Mouse (Mus musculus) MEL (cell line): ENCODE results near the gene Grip2.

ENCODE experiments used
- BHLHE40 ChIP-seq: IDR thresholded peaks from 2 replicates; pipeline ENCODE4 v1.6.1; 2012; ENCODE audit warnings: low read depth, mild to moderate bottlenecking, inconsistent platforms, low read length, improper control_type of control experiment, borderline replicate concordance
- CTCF ChIP-seq, 3 experiments: IDR thresholded peaks in 2 of 3; conservative IDR thresholded peaks in 1 of 3; 2 replicates each; pipeline ENCODE4 v1.5.1; 2011 to 2012; ENCODE audit warnings: low read length in 3 of 3, low read depth in 2 of 3, mild to moderate bottlenecking in 2 of 3, improper control_type of control experiment in 1 of 3, inconsistent platforms in 1 of 3, mixed read lengths in 1 of 3, moderate library complexity in 1 of 3; ENCODE audit not compliant: control insufficient read depth in 1 of 3, insufficient read depth in 1 of 3, poor library complexity in 1 of 3, severe bottlenecking in 1 of 3
- ELF1 ChIP-seq: IDR thresholded peaks from 2 replicates; pipeline ENCODE4 v1.6.1; 2014; ENCODE audit warnings: low read depth, mild to moderate bottlenecking, inconsistent platforms, low read length, improper control_type of control experiment, moderate library complexity
- EP300 ChIP-seq, 2 experiments: IDR thresholded peaks; 2 replicates each; pipeline ENCODE4 v1.6.1; 2011; ENCODE audit warnings: improper control_type of control experiment in 2 of 2, low read length in 2 of 2, low read depth in 1 of 2, mild to moderate bottlenecking in 1 of 2
- GATA1 ChIP-seq: IDR thresholded peaks from 2 replicates; pipeline ENCODE4 v1.6.1; 2011; ENCODE audit warnings: low read depth, low read length, improper control_type of control experiment
- MAX ChIP-seq: IDR thresholded peaks from 2 replicates; pipeline ENCODE4 v1.6.1; 2011; ENCODE audit warnings: low read length, improper control_type of control experiment
- MYB ChIP-seq: IDR thresholded peaks from 2 replicates; pipeline ENCODE4 v1.6.1; 2011; ENCODE audit warnings: mild to moderate bottlenecking, low read depth, low read length, improper control_type of control experiment
- POLR2A ChIP-seq, 2 experiments: IDR thresholded peaks; 2 replicates each; pipeline ENCODE4 v1.6.1; 2011 to 2012; ENCODE audit warnings: low read length in 2 of 2, mild to moderate bottlenecking in 2 of 2, control low read depth in 1 of 2, improper control_type of control experiment in 1 of 2, low read depth in 1 of 2, moderate library complexity in 1 of 2; ENCODE audit not compliant: control insufficient read depth in 1 of 2, insufficient read depth in 1 of 2, poor library complexity in 1 of 2
- TAL1 ChIP-seq: IDR thresholded peaks from 2 replicates; pipeline ENCODE4 v1.6.1; 2012; ENCODE audit warnings: mild to moderate bottlenecking, inconsistent platforms, low read length, moderate library complexity, mixed read lengths
- USF1 ChIP-seq: IDR thresholded peaks from 2 replicates; pipeline ENCODE4 v1.6.1; 2014; ENCODE audit warnings: low read depth, mild to moderate bottlenecking, inconsistent platforms, low read length, improper control_type of control experiment, moderate library complexity
- ZKSCAN1 ChIP-seq: IDR thresholded peaks from 2 replicates; pipeline ENCODE4 v1.6.1; 2012; ENCODE audit warnings: low read depth, mild to moderate bottlenecking, inconsistent platforms, low read length, improper control_type of control experiment, moderate library complexity

- TF ChIP-seq CTCF (IDR thresholded peaks at IDR 0.05 in 2 of 3, conservative IDR thresholded peaks at IDR 0.05 in 1 of 3; ENCODE audit: control insufficient read depth in 1 of 3, insufficient read depth in 1 of 3, low read depth in 2 of 3, low read length in 3 of 3, poor library complexity in 1 of 3, severe bottlenecking in 1 of 3) (no peak), MAX (no peak), POLR2A (IDR thresholded peaks at IDR 0.05; ENCODE audit: control insufficient read depth in 1 of 2, insufficient read depth in 1 of 2, low read depth in 1 of 2, low read length in 2 of 2, poor library complexity in 1 of 2) (no peak), EP300 (IDR thresholded peaks at IDR 0.05; ENCODE audit: low read depth in 1 of 2, low read length in 2 of 2) (no peak), USF1 (no peak), BHLHE40 (no peak), MYB (no peak), ELF1 (no peak), ZKSCAN1 (no peak), TAL1 (no peak), GATA1 (no peak)
These were observed 73.0 kb downstream of the Grip2 start for GRCm38 (mm10) chr6:91754098-91754497.
